Mouse (Mus musculus): Measurements from ENCODE around the gene Arhgef19. TPM values are rescaled to one million over a fixed set of nuclear protein-coding genes. Genes with fewer than 3 reads are reported as not detected.

Arhgef19 gene
- total RNA-seq, 2 experiments from 2014 or later = 11.6 to 14.7 TPM

DNA sequence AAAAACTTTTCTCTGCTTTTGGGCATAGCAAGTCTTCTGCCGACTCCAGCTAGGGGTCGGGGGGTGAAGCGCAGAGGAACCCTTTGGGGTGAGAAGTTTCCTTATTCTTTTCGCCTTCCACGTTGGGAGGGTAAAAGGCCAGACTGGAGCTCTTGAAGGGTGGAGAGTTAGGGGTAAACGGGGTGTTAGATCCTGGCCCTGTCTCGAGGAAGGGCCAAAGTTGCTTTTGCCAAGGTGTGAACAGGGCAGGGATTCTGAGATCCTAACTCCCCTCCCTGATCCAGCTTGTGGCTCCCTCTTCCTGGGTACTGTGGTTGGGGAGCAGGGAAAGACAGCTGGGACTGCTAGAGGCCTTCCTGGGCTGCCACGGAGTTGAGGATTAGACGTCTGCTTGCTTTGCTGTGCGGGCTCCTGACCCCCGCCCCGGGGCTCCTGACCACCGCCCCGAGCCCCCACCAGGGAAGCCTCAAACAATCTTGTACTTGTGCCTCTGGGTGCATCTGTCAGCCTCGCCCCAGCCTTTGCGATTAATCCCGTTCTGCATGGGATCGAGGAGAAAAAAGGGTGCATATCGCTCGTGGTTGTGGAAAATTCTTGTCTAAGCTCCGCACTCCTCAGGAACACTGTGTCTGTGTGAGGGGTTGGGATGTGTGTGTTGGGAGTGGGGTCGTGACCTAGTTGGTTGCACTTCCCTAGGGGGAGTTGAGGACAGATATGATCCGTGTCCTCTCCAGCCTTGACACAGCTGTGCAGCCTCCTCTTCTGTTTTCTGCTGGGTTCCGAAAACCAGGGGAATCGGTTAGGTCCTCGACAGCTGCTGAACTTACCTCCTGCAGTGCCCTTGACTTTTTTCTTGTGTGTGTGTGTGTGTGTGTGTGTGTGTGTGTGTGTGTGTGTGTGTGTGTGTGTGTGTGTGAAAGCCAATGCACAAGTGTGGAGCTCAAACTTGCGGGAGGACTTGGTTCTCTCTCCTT is 63.4 kb downstream of the Arhgef19 start:
- intact Hi-C loops (cut with DNase I) = no loop called here

DNA sequence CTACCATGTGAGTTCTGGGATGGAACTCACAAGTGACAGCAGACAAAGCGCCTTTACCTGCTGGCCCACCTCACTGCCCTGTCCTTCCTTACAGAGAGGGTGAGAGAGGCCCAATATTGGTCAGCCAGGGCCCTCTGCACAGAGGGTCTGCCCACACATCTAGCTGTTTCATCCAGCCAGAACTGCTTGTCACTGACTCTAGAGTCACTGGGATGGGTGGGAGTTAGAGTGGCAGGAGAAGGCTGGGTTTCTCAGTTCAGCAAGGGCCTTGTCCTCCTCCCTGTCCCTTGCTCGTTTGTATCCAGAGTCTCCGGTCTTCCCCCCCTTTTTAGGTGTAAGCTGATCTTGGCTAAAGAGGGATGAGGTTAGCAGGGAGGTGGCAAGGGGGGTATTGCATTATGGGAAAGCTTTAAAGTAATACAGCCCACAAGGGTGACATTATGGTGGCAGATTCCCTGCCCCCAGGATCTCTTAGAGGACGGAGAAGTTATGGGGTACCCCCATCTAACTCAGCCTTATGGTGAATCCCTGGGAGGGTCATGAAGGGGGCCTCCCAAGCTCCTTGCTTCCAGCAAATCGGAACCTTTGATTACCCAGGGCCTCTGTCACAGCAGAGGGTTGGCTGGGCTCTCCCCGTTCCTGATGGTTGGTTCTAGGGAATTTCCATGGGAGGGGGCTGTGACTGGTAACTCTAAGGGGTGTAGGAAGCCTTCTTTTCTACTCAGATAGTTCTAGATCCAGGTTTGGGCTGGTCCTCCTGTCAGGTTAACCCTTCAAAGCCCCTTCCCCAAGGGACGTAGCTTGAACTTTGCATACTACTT is 64.3 kb downstream of the Arhgef19 start:
- intact Hi-C loops (cut with DNase I) = no loop called here
- no peak for DNase-seq

More for the DNA sequence above, 63.4 kb downstream of the Arhgef19 start:
- no peak for DNase-seq

DNA sequence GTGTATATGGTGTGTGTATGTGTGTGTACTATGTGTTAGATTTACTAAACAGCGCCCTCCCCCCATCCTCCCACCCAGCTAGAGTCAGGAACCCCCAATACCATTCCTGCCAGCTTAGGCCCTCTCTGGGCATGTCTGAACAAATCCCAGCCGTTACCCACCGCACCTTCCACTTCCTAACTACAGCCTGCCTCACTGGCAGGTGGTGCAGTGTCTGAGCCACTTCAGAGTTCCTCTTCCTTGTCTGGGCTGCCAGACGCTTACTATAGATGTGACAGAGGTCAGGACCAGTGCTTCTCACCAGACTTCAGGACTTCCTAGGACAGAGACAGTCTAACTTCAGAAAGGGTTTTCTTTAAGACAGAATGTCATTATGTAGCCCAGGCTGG is 64.9 kb downstream of the Arhgef19 start:
- DNase-seq = no peak
- intact Hi-C loops (cut with DNase I) = no loop called here

DNA sequence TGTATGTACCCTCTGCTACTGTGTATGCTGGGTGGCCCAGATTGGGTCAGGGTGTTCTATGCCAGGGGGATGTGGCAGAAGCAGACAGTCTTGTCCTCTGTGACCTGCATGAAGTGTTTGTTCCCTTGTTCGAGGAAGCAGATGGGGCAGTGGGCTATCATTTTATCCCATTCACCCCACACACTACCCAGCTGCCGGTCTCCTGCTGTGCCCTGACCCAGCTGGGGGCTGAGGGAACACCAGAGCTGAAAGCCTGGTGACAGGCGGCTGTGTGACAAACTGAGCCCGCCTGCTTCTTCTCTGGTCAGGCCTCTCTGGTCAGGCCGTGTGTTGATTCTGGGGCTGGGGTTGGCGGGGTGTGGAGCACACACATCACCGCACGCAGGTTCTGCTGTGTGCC is 66.8 kb downstream of the Arhgef19 start:
- no peak for DNase-seq
- intact Hi-C loops (cut with DNase I) = no loop called here

Other genes starting within 250 kb of the Arhgef19 start
- gene Mfap2, start 229.1 kb upstream of the Arhgef19 start, total RNA-seq (2021) = 10 to 100 TPM; 47.6 to 53.7 TPM
- gene Crocc, start 178.9 kb upstream of the Arhgef19 start, total RNA-seq (2021) = 1 to 10 TPM; 7.0 to 7.4 TPM
- 10 to 100 TPM; 33.3 to 34.3 TPM for gene Necap2, start 161.1 kb upstream of the Arhgef19 start, total RNA-seq (2021)
- not detected for gene Spata21, start 151.2 kb upstream of the Arhgef19 start, total RNA-seq (2021)
- gene Szrd1, start 99.7 kb upstream of the Arhgef19 start, total RNA-seq (2021) = 100 to 1,000 TPM in 1 of 2 experiments, 10 to 100 TPM in 1; 92.4 to 108 TPM
- gene Fbxo42, start 91.6 kb upstream of the Arhgef19 start, total RNA-seq (2021) = 10 to 100 TPM; 14.7 to 15.6 TPM
- gene Rsg1, start 25.5 kb upstream of the Arhgef19 start, total RNA-seq (2021) = 1 to 10 TPM; 1.0 to 1.2 TPM
- 1 to 10 TPM; 8.1 TPM for gene Epha2, start 61.7 kb downstream of the Arhgef19 start, total RNA-seq (2021)
- gene Fam131c, start 128.7 kb downstream of the Arhgef19 start, total RNA-seq (2021) = 1 to 10 TPM in 1 of 2 experiments, under 1 TPM in 1; 0.94 to 2.9 TPM
- gene Clcnka, start 159.2 kb downstream of the Arhgef19 start, total RNA-seq (2021) = not detected
- gene Clcnkb, start 176.5 kb downstream of the Arhgef19 start, total RNA-seq (2021) = 1 to 10 TPM in 1 of 2 experiments, under 1 TPM in 1; 0.91 to 1.2 TPM
- gene Hspb7, start 181.3 kb downstream of the Arhgef19 start, total RNA-seq (2021) = 1,000 to 10,000 TPM; 1,029 to 1,075 TPM
- not detected for gene Srarp, start 196.6 kb downstream of the Arhgef19 start, total RNA-seq (2021)
- gene Zbtb17, start 205.2 kb downstream of the Arhgef19 start, total RNA-seq (2021) = 10 to 100 TPM; 18.0 to 21.9 TPM